Mouse (Mus musculus) thymus, adult 2 months (tissue): Measurements from ENCODE around the gene Esyt1.

Experiments used
- CTCF ChIP-seq: fragments of 200-500 bp; IDR thresholded peaks from 2 replicates; pipeline ENCODE4 v1.5.1; 2012; ENCODE audit warnings: mild to moderate bottlenecking, control low read depth, low read length, moderate library complexity, borderline replicate concordance; ENCODE audit not compliant: control insufficient read depth, poor library complexity, insufficient read depth; ENCODE audit errors: extremely low read depth
- POLR2A ChIP-seq: fragments of 200-500 bp; IDR thresholded peaks from 2 replicates; pipeline ENCODE4 v1.6.1; 2012; ENCODE audit warnings: mild to moderate bottlenecking, low read length, control low read depth, moderate library complexity; ENCODE audit not compliant: control insufficient read depth, poor library complexity, insufficient read depth; ENCODE audit errors: extremely low read depth

GRCm38 (mm10) chr10:128535206-128535605 is 9.5 kb upstream of the Esyt1 start:
- no peak for TF ChIP-seq CTCF
- TF ChIP-seq POLR2A: no peak
